Mouse (Mus musculus) adrenal gland, adult 8-10 months (tissue): ENCODE measurements around the gene Clca1. TPM values are rescaled to one million over a fixed set of nuclear protein-coding genes. Genes with fewer than 3 reads are reported as not detected.
A peak's percentile ranks its signal among the peaks of the same experiment; 100 is the strongest.
"Not testable (repeated sequence)": the region's sequence is repeated elsewhere in the genome, so short reads cannot be mapped to it uniquely, and the experiment has no call there.

ENCODE experiments used
- DNase-seq: peaks from one replicate; pipeline ENCODE4 v3.0.0; 2022
- total RNA-seq, 4 experiments: library from RNA; stranded (reverse); gene quantifications; 2 replicates each; pipeline ENCODE4 v1.2.4; 2022

Clca1 gene
- total RNA-seq: not detected

GRCm38 (mm10) chr3:145032676-145033075, at the start of gene Clca1:
Gene Clca1 (minus strand): TSS chr3:145032776.
- DNase-seq: no peak

- DNase-seq: no peak
Observed at GRCm38 (mm10) chr3:145080904-145081303, 48.3 kb upstream of the Clca1 start.

GRCm38 (mm10) chr3:145078405-145078804, 45.8 kb upstream of the Clca1 start:
- no peak for DNase-seq

DNA sequence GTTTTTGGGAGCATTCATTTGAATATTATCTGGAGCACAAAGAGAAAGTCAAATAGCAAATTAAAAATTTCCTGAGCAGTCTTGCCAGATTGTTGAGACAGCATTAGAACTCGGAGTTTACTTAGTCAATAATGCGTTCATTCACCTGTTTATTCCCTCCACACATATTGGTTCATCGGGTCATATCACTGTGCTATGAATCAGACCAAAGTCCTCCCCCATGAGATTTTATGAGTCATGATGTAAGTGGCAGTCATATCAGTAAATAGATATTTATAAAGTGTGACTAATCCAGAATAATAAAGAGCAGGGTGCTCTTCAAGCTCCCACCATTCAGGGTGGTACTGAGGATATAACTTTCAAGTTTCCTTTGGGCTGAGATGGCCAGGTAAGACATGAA, 39.8 kb upstream of the Clca1 start:
- no peak for DNase-seq

- no peak for DNase-seq
Observed at GRCm38 (mm10) chr3:145068964-145069363, 36.4 kb upstream of the Clca1 start.

- not testable (repeated sequence) for DNase-seq
Observed at GRCm38 (mm10) chr3:145055138-145055537, 22.6 kb upstream of the Clca1 start.

GRCm38 (mm10) chr3:145049820-145050219, 17.2 kb upstream of the Clca1 start:
- no peak for DNase-seq

DNA sequence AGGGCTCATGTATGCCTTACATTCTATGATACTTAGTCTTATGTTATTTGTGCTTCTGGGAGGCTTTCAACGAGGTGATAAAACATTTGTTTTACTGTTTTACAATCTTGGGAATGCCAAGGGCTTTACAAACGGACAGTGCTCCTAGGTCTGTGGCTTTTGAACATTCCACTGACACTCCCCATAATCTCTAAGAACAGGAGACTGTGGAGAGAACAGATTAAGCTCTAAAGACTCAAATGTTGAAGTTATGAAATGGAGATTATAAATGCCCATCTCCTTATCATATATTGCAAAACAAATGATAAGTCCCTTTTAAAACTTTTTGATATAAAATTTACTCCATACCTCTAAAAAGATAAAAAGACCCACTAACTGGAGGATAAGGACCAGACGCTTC, 6.2 kb upstream of the Clca1 start:
- no peak for DNase-seq

DNA sequence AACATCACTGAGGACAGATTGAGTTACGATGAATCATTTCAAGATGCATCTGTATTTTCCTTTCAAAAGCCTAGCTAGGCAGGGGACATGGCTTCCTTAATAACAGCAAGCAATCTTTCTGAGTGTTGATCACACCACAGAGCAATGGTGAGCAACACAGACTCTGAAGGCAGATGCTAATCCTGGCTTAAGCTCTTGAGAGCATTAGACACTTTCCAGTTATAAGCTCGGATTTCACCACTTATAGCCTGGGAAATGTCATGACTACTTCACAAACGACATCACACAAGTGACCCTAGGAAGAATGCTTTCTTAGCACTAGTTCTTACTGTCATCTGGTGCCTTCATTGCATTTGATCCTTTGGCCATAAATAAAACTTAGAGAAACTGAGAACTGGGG, 4.5 kb downstream of the Clca1 start:
- DNase-seq: no peak

DNA sequence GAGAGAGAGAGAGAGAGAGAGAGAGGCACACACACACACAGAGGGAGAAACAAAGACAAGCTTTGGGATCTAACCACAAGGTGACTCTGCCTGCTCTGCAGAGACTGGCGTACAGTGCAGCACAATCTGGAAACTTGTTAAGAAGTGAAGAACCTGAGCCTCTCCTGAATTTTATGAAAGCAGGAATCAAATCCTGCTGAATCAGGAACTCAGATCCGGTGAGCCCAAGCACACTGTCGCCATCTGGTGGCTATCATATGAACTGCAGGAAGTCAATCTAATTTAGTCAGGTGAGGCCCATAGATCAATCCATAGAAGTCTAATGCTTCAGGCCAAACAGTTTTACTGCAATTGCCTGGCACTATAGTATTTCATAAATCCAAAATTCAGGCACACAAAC, 5.8 kb downstream of the Clca1 start:
- no peak for DNase-seq

DNA sequence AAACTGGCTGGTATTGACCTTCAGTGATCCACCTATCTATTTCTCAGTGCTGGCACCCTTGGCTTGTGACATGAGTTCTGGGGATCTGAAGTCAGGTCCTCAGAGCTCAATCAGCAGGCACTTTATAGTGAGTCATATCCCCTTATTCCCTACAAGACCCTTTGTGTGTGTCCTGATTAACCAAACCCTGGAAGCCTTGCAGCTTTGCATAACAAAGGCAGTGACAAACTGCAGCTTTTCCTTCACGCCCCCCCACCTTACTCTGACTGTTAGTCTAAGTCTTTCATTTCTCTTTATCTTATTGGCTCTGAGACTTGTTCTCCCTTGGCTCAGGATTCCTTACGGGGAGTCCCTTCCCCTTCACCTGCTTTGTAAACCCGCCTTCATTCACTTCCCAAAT, 14.8 kb downstream of the Clca1 start:
- DNase-seq: no peak

GRCm38 (mm10) chr3:145004422-145004821, 28.2 kb downstream of the Clca1 start:
- DNase-seq: no peak

DNA sequence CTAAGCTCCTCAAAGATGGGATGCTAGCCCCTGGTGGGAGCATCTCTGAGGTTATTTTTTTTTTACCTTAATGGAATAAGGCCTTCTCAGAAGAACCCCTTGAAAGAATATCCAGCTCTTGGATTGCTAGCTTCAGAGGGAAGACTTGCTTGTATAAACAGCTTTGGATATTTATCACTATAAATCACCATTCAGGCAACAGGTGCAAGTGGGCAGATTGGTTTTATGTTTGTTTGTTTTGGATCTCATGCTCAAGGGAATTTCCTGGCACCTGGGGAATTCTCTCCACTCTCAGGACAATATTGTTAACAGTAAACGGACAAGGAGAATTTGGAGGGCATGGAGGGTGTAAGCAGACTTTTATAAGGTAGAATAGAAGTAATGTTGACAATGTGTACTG, 31.7 kb downstream of the Clca1 start:
- DNase-seq: no peak

DNA sequence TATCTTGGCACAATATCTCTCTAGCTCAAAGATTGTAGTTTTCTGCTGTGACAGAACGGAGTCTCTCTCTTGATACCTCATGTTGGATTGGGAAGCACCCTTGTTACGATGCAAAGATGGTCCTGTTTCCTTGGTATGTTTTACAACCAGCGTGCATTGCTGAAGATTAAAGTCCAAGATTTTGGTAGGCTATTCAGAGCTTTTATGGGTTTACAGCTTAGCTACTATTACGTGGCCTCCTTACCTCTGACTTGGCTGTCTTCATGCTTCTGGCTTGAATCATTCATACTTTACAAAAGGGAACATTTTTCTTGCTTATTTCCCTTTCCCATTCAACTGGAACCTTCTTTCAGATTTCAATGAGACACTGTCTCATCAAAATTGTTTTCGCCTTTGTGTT, 39.5 kb downstream of the Clca1 start:
- DNase-seq: no peak

GRCm38 (mm10) chr3:144992618-144993017, 40.0 kb downstream of the Clca1 start:
- no peak for DNase-seq

DNA sequence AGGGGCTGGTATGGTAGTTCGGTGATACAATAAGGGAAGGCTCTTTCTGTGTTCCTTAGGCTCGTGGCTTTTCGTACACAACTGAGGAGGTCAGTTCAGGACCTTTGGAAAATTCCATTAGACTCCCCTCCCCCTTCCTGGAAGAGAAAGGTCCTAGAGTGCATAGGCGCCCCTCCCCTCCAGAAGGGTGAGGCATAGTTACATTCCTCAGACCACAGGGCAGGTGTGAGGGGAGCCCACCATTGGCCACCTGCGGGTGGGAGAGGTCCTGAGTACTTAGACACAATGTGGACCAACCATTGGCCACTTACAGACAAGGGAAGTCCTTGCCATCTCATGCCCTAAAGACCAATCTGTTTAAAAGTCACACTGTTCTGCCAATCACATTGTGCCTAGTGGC, 46.7 kb downstream of the Clca1 start:
- DNase-seq: no peak

DNA sequence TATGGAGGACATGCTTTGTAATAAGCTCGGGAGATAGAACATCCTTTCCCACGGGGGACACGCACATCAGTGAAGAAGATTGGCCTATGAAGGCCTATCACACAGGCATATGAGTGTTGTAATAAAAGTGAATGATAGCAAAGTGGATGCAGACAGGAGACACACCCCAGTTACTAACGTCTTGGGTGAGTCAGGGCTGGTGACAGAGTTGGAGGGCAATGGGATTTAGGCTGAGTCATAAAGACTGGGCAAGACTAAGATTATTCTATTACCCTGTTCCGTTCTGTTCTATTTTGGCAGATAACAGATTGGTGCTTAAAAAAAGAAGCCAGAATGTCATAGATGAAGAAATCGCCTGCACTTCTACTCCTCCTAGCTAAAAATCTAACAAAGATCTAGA, 52.0 kb downstream of the Clca1 start:
- peak; percentile 16 for DNase-seq

- no peak for DNase-seq
Observed at GRCm38 (mm10) chr3:144977631-144978030, 54.9 kb downstream of the Clca1 start.

GRCm38 (mm10) chr3:144976091-144976490, 56.5 kb downstream of the Clca1 start:
- no peak for DNase-seq

DNA sequence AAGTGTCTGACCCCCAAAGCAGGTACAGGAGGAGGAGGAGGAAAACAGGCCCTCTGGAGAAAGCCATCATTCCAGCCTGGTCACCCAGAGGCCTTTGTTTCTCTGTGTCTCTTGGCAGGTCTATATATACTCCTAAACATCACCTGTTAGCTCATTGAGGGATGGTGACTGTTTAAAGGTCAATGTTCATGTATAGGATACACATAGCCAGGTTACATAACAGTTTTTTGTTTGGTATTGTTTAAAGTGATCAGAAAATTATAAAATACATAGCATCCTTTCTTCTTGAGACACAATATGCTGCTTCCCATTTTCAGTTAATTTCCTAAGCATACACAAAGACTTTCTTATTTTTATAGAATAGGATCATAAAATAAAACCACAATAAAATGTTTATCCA, 57.6 kb downstream of the Clca1 start, which contains the start of gene Clca4a:
Gene Clca4a (minus strand): TSS at position 101 of the 400 bp plus-strand sequence.
- no peak for DNase-seq

DNA sequence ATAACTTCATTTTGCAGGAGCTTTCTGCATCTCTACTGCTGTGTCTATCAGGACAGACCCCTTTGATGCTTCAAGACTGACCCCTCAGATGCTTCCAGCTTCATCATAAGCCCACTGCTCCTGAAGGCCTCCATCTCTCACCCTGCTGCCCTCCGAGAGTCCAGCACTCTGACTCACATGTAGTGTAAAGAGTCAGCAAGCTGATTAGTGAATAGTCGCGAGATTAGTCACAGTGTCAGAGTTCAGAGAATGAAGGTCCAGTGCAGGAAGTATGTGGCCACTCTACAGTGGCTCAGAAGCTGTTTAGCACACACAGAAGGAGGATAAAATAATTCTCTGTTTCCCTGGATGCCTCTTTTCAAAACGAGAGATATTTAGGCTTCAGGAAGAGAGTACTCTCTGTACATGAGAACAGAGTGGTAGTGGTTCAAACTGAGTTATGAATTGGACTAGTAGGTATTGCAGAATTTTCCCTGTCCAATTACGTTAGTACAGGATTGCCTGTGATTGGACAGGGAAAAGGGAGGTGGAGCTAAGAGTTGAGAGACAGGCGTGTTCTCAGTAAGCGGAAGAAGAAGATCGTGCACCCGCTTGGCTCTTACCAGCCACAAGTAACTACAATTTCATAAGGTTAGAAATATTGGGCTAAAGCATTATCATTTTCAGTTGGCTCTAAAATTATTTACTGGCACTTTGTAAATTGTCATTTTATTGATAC, 60.9 kb downstream of the Clca1 start:
- peak; percentile 18 for DNase-seq

GRCm38 (mm10) chr3:144969755-144970154, 62.8 kb downstream of the Clca1 start:
- no peak for DNase-seq

GRCm38 (mm10) chr3:144966074-144966473, 66.5 kb downstream of the Clca1 start:
- DNase-seq: no peak
